ENCODE assay signal across 15 mouse cellular contexts in genomic region chr5:111824600-111825130, GRCm38 (mm10).
DNase-seq lines count a peak whose midpoint lies in the region; ATAC-seq and TF ChIP-seq lines count a peak whose summit lies in the region.
"Had no signal": no experiment of that assay in that cellular context is flagged by ENCODE, and none has a peak within 500 bp of the region (broad histone marks: within the 10 kb centered on the region; RNA-seq: fewer than 3 reads in every experiment).

No protein-coding gene starts in this region.

- no peaks in the 10 kb centered on the region for H3K4me1 ChIP-seq in lung, postnatal 0 days (ENCODE audit: insufficient read depth, low read depth, low read length)
- H3K4me1 ChIP-seq in midbrain, embryonic 16.5 days (ENCODE audit: control insufficient read depth, insufficient read depth, low read length), result peaks cover 3% of the 10 kb centered on the region; the same call in 1 of the 2 replicates

- WGBS in lung, postnatal 0 days, result 30% methylated on average over 4 of the region's 4 CpGs
- 68% methylated on average over 4 of the region's 4 CpGs for WGBS in midbrain, embryonic 16.5 days

- H3K9ac ChIP-seq in lung, postnatal 0 days (replicated peaks; ENCODE audit: low read depth), result no peak overlapping the region
- H3K9ac ChIP-seq in midbrain, embryonic 16.5 days (ENCODE audit: low read depth, low read length), result no peak overlapping the region
- H3K9ac ChIP-seq: hindbrain, embryonic 12.5 days had no signal

- peak; percentile 84 for ATAC-seq in lung, postnatal 0 days
- ATAC-seq in midbrain, embryonic 16.5 days, result no peak

- no peak overlapping the region for H3K4me2 ChIP-seq in lung, postnatal 0 days (replicated peaks; ENCODE audit: low read depth, low read length)
- no peak overlapping the region for H3K4me2 ChIP-seq in midbrain, embryonic 16.5 days (ENCODE audit: low read length)
- H3K4me2 ChIP-seq: hindbrain, embryonic 12.5 days; liver, embryonic 11.5 days had no signal

- H3K27ac ChIP-seq in lung, postnatal 0 days (ENCODE audit: low read length), result peak overlapping the region; percentile 64; the same call in 1 of the 2 replicates
- no peak overlapping the region for H3K27ac ChIP-seq in midbrain, embryonic 16.5 days (ENCODE audit: low read length)
- H3K27ac ChIP-seq: hindbrain, embryonic 12.5 days; layer of hippocampus, adult 2 months had no signal

- peak; percentile 57 to 64 for DNase-seq in heart, adult 9 months (ENCODE audit: low spot score in 2 of 2)
- DNase-seq in heart, postnatal 36 days, result no peak
- peak; percentile 34 for DNase-seq in urinary bladder, postnatal 14 days (ENCODE audit: low spot score)
- no peak for DNase-seq in urinary bladder, postnatal 36 days (ENCODE audit: low spot score in 2 of 2)
- peak; percentile 91 for DNase-seq in lung, postnatal 0 days (ENCODE audit: low spot score)
- no peak for DNase-seq in MN1 (ENCODE audit: low spot score)
- no peak for DNase-seq in adrenal gland, adult (ENCODE audit: inconsistent age in 2 of 2, low spot score in 1 of 2)
- DNase-seq: adrenal gland, postnatal 14 days; B cell, adult 2 months; cerebellum, postnatal 14 days; gastrocnemius, postnatal 36 days had no signal

- H3K27me3 ChIP-seq in lung, postnatal 0 days (replicated peaks; ENCODE audit: insufficient read depth, low read length), result no peaks in the 10 kb centered on the region
- H3K27me3 ChIP-seq in midbrain, embryonic 16.5 days (ENCODE audit: control insufficient read depth, insufficient read depth, low read depth, low read length), result no peaks in the 10 kb centered on the region
- H3K27me3 ChIP-seq: hindbrain, embryonic 12.5 days had no signal

- no peaks in the 10 kb centered on the region for H3K9me3 ChIP-seq in lung, postnatal 0 days (ENCODE audit: low read length)
- H3K9me3 ChIP-seq in midbrain, embryonic 16.5 days (replicated peaks; ENCODE audit: control insufficient read depth, low read length, poor library complexity, severe bottlenecking), result no peaks in the 10 kb centered on the region
- H3K9me3 ChIP-seq: hindbrain, embryonic 12.5 days had no signal

- no peaks in the 10 kb centered on the region for H3K36me3 ChIP-seq in lung, postnatal 0 days (ENCODE audit: insufficient read depth, low read length)
- H3K36me3 ChIP-seq in midbrain, embryonic 16.5 days (ENCODE audit: control insufficient read depth, insufficient read depth, low read length), result no peaks in the 10 kb centered on the region
- H3K36me3 ChIP-seq: hindbrain, embryonic 12.5 days had no signal

- intact Hi-C loops in heart, postnatal 36 days (cut with DNase I), result no loop called here

- peak; percentile 35; the same call in 1 of the 2 replicates for TF ChIP-seq CTCF in lung, postnatal 0 days (IDR thresholded peaks at IDR 0.05)

- no peak for TF ChIP-seq EP300 in lung, postnatal 0 days (IDR thresholded peaks at IDR 0.05)

- H3K4me3 ChIP-seq in lung, postnatal 0 days (ENCODE audit: low read depth, low read length), result no peak overlapping the region
- H3K4me3 ChIP-seq in midbrain, embryonic 16.5 days (ENCODE audit: low read depth, low read length), result no peak overlapping the region
- H3K4me3 ChIP-seq: hindbrain, embryonic 12.5 days; layer of hippocampus, adult 2 months had no signal

Comparison
In these comparisons a context has a peak if more than half of its experiments do, and no peak if none do; other contexts are left out.
1. DNase-seq: peak in heart, adult 9 months (2 of 2), urinary bladder, postnatal 14 days (single experiment) and lung, postnatal 0 days (single experiment); none in heart, postnatal 36 days (0 of 2), urinary bladder, postnatal 36 days (0 of 2), MN1 (single experiment) and adrenal gland, adult (0 of 2).